Mouse (Mus musculus): Measurements from ENCODE around the gene Slc38a11.

The Slc38a11 gene

DNA sequence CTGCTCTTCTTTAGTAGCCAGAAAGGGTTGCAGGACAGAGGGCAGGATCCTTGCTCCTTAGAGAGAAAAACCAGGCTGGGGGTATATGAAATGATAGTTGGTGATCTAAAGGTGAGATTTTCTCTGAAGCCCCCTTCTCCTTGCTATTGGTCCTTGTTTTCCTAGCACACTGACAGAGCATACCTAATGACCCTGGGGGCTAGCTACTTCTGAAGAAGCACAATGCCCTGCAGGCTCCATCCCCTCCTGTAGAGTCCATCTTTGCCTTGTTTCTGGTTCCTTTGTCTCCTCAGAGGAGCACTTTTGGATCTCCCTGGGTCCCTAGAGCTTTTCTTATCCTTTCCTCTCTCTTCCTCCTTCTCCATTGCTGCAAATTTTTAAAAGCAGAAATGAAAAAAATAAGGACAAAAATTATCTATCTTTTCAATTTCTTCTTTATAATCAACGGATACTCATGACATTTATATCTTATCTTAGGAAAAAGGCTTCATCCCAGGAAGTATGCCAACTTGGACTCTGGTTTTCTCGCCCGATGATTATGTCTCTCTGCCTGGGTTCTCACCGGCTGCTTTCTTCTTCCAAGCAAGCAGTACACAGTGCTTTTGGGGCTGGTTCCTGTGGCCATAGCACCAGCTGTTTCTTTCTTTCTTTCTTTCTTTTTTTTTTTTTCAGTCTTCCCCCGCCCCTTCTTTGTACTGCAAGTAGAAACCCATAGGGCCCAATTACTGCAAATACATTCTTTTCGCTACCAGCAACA is 41.7 kb downstream of the Slc38a11 start:
- no peak for DNase-seq (ENCODE audit: low spot score in 2 of 2)

DNA sequence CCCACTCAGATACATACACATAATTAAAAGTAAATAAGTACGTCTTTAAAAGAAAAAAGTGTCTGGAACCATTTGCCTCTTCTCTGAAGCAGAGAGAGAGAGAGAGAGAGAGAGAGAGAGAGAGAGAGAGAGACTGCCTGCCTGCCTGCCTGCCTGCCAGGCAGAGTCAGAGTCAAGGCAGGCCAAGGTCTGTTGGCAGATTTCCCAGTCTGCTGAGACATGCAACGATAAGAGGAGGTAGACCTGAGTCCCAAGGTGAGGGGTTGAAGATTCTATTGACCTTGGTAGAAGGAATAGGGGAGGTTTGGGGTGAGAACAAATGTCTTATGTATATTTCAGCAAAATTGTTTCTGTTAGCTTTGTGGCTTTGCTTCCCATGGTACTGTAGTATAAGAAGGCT is 42.9 kb downstream of the Slc38a11 start:
- no peak for DNase-seq (ENCODE audit: low spot score in 2 of 2)

DNA sequence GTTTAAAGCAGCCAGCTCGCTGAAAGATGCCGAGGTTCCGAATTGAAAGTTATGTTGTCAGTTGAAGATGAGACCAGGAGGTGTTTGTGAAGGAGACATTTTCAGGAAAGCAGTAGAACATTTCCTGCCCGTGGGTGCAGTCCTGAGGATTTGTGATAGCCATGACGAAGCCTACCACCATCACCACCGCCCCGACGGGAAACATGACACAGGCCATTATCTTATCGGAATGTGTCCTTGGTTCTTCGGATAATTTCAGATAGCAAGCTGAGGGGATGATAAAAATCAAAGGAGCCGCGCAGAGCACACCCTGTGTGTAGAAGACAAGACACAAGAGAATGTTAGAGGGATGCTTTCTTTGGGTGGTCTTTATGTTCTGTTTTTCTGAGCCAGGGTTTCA is 47.1 kb downstream of the Slc38a11 start:
- no peak for DNase-seq (ENCODE audit: low spot score in 2 of 2)

DNA sequence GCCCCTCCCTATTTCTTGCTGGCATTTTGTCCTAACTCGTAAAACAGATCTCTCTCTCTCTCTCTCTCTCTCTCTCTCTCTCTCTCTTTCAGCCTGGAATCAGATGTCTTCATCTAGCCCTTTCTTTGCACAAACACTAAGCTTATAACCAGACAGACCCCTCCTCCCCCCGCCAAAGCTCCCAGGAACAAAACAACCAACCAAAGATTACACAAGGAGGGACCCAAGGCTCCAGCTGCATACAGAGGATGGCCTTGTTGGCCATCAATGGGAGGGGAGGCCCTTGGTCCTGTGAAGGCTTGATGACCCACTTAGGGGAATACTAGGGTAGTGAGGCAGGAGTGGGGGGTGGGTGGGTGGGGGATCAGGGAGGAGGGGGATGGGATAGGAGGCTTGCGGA is 52.6 kb downstream of the Slc38a11 start:
- peak; percentile 32 to 37 for DNase-seq (ENCODE audit: low spot score in 2 of 2)

DNA sequence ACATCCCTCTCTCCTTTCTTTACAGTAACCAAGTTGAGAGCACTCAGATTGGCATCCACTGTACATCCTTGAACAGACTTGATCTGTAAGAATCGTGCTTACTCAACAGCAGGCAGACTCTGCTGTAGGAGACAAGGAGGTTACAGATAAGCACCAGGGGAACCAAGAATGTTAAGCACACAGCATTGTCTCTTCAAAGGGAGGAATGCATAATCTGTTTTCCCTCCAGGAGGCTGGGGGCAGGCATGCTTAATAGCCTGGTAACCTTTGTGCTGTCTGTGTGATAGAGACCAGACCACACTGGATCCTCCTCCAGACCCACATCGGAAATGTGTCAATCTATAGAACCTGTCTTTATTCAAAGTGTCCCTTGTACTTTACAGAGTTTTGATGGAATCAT is 67.3 kb downstream of the Slc38a11 start:
- DNase-seq (ENCODE audit: low spot score in 2 of 2), result no peak

DNA sequence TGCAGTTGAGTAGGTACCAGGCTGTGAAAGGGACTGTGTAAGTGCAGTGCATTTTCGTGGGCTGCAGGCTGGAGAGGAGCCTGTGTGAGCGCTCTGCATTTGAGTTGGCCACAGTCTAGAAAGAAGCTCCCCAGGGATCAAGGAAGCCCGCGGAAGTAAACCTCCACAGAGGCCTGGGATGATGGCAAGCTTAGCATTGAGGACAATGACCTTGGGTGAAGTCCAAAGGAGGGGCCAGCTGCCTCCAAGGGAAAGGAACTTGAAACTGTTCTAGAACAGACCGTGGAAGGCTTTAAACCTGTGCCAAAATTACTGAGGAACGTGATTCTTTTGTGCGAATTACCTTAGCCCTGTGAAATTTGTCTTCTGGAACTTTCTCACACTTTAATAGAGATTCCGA is 69.7 kb downstream of the Slc38a11 start:
- peak in 1 of 2 experiments; percentile 23 for DNase-seq (ENCODE audit: low spot score in 2 of 2)

DNA sequence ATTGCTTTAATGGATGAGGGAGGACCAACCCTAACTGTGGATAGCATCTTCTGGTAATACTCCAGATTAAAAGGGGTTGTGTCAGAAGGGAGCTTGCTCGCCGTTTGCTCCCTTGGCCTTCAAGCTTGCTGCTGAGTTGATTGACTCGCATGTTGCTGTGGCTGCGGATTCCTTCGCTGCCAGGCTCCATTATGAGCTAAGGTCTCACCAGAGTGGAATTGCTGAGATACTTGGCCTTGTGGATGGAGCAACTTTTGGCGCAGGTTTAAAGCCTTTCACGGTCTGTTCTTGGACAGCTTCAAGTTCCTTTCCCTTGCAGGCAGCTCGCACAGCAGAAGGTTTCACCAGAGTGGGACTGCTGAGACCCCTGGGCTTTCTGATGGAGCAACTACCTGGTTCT is 70.4 kb downstream of the Slc38a11 start:
- DNase-seq (ENCODE audit: low spot score in 2 of 2), result no peak

DNA sequence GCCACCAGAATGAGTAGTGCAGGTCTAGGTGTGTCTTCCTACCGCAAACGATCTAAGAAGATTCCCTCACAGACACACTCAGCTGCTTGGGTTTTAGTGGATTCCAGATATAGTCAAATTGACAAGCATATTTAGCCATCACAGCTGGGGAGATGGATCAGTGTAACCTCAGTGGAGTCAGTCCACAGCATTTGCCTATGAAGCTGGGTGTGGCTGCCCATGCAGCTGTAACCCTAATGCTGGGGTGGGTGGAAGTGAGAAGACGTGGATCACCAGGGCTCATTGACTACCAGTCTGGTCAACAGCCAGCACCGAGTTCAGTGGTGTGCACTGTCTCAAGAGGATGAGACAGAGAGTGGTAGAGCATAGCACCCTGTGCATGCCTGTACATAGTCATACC is 74.1 kb downstream of the Slc38a11 start:
- no peak for DNase-seq (ENCODE audit: low spot score in 2 of 2)

DNA sequence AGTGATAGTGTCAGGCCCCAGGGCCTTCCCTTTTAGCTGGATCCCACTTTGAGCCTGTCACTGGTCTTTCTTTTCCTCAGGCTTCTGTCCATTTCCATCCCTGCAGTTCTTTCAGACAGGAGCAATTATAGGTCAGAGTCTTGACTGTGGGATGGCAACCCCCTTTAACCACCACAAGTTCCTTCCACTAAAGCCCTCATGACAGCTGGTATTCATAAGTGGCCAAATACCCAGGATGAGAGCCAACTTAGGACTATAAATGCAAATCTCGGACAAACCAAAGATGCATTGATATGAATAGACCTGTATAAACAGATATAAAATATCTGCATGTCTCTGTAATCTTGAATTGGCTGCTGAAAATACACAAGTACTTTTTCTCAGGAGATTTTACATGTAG is 75.1 kb downstream of the Slc38a11 start:
- no peak for DNase-seq (ENCODE audit: low spot score in 2 of 2)

DNA sequence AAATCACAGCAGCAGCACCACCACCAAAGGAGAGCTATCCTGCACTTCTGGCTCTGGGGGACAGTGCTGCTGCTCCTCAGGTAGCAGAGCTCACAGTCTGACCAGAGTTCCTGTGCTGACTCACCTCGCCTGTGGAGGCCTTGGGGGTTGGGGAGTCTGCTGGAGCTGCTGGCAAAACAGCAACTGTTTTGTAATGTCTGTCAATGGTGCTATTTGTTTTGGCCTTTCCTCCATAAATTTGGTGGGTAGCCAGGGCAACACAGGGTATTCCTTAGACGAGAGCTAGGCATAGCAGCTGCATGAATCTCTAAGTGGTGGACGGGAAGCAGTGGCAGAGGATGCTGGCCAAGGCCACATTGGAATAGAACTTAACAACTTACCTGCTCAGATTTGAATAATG is 78.5 kb downstream of the Slc38a11 start:
- DNase-seq (ENCODE audit: low spot score in 2 of 2), result peak; percentile 40 to 48

DNA sequence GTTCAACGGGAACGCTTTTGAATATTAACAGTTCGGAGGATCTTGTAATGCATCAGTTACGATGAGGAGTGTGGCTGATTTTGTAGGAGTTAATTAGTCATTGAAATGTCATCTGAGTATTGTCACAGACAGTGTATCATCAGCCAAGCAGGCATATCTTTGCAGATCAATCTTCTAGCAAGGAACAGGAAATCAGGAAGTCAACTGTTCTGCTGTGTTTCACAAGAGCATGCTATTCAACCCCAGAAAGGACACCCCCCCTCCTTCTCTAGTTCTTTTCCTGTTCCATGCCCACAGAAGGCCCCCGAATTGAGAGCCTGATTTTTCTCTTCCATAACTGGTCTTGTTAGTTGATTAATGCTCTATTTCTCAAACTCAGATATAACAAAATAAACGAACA is 80.9 kb downstream of the Slc38a11 start:
- DNase-seq (ENCODE audit: low spot score in 2 of 2), result no peak

DNA sequence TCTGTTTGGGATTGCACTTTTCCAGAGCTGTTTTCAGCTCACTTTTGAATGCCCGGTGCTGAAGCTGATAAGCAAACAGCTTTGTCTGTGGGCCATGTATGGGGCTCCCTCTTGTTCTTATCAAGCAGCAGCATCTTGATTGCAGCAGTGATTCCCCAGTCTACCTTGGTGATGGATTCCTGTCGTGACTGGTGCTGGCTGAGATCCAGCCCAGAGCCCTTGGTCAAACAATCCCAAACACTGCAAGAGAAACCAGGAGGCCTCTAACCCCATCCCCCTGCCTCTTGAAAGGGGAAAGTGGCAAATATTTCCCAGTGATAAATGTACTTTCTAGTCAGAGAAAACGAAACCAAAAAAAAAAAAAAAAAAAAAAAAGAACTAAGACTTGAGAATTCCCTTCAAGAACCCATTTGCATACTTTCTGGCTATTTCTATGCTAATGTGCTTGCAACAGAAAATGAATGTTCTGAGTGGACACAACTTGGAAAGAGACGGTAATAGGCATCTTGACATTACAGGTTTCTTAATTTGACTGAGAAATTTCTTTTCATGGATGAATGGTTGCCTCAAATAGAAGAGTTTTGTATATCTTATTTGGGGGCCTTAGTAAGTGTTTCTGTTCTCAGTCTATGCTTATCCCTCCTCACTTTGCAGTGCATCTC is 84.7 kb downstream of the Slc38a11 start:
- no peak for DNase-seq (ENCODE audit: low spot score in 2 of 2)

DNA sequence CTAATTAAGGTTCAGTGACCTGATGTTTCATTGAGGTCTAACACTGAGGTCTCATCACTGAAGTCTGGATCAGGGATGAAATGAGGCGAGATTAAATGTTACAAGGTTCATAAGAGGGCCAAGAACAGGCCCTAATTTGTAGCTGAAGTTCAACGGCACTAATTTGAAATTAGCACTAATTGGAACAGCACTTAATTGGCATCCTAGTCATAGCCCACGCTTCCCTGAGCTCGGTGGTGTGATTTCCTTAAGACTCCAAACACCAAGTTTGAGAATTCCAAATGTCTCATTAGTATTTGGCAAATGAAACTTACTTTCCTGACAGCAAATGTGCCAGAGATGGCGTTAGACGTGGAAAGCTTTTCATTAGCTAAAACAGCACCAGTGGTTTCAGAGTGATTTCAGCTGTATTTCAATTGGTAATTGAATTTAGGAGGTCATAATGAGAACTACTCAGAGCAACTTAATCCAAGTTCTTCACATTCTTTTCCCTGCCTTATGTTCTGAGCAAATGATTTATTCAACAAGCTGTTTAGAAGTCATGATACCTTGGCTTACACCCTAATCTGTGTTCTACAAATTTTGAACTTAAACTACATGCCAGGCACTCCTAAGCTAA is 88.3 kb downstream of the Slc38a11 start:
- DNase-seq (ENCODE audit: low spot score in 2 of 2), result peak; percentile 23 to 35

DNA sequence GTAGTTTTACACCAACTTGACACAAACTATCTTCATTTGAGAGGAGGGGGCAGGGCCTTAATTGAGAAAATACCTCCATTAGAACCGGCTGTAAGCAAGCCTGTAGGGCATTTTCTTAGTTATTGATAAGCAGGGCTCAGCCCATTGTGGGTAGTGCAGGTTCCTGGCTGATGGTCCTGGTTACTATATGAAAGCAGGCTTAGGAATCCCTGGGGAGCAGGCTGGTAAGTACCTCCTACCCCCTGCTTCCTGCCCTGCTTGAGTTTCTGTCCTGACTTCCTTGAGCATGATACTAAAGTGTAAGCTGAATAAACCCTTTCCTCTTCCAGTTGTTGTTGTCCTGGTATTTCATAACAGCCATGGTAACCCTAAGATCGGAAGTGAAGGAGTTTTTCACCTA is 89.9 kb downstream of the Slc38a11 start:
- DNase-seq (ENCODE audit: low spot score in 2 of 2), result no peak

DNA sequence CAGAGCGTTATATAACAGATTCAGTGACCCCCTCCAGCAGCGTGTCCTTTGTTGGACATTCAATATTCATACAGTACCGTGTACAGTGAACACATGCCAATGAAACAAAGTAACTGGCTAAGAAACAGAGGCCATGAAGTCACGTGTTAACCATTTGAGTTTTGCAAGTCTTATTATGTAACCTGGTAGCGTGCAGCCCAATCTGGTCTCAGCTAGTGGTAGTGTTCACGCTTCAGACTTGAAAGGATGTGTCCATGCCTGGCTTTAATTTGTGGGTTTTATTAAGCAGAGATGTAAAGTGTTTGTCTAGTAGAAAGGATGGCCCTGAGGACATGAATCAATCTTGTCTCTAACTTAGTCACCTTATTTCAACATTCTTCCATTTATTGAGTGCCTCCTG is 95.1 kb downstream of the Slc38a11 start:
- DNase-seq (ENCODE audit: low spot score in 2 of 2), result no peak

DNA sequence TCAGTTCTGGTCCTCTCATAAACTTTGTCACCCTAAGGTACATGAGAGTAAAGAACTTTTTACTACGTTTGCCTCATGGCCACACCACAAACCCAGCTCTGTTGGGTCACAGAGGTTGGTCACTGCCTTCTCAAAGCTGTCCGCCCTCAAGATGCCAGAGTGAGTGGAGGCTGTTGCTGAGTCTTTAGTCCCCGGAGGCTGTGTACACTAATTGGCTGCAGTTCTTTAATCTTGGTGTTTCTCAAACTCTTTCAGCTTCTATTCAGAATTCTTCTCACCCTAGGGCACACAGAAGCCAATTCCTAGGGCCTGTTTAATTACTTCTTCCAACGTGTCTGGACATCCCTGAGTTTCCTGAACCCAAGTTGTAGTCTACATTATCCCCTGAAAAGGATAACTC is 96.0 kb downstream of the Slc38a11 start:
- no peak for DNase-seq (ENCODE audit: low spot score in 2 of 2)

DNA sequence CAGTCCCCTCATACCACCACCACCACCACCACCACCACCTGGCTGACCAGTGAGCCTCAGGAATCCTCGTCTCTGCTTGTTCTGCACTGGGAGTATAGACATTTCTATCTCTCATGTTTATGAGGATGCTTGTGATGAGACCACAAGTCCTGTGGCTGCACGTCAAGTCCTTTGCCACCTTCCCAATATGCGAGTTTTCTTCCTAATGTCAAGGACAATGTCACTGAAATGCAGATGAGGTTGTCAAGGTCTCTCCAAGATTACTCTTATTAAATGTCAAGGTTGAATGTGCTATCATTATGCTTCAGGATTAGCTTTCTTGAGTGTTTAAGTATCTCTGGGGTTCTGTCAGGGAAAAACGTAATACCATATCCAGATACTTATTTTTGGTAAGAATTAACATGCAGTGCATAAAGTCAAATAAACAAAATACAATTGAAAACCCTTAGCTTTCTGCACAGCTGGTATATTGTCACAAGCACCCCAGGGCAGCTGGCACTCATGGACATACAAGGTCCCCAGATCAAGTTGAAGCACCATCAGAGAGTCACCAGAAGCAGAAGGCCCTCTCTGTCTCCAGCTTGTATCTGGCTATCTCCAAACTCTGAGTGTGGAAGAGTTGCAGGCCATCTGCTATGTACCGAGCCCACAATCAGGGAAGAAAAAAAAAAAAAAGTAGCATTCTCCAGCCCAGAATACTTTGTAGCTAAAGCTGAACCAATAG is 97.1 kb downstream of the Slc38a11 start:
- no peak for DNase-seq (ENCODE audit: low spot score in 2 of 2)

Measured in right cerebral cortex, postnatal 10 days (tissue).